Mouse (Mus musculus) lung, embryonic 15.5 days (tissue): ENCODE results near the gene Raly. TPM values are rescaled to one million over a fixed set of nuclear protein-coding genes. Genes with fewer than 3 reads are reported as not detected.
"Not testable (repeated sequence)": the region's sequence is repeated elsewhere in the genome, so short reads cannot be mapped to it uniquely, and the experiment has no call there.

Source experiments
- ATAC-seq: fragments of 200-750 bp; cut with Nextera tagmentation; 2 replicates; pipeline ENCODE4 v1.8.0; 2017; ENCODE audit warnings: moderate number of reproducible peaks, borderline replicate concordance; ENCODE audit not compliant: low FRiP score, low TSS enrichment; ENCODE audit errors: extremely low read depth
- H3K27ac ChIP-seq: fragments of 300-500 bp; sonication (generic); 2 replicates; pipeline ENCODE4 v1.5.1; 2015; ENCODE audit warnings: moderate library complexity, mild to moderate bottlenecking, inconsistent platforms
- H3K27me3 ChIP-seq: fragments of 300-500 bp; sonication (generic); 2 replicates; pipeline ENCODE4 v1.6.1; 2015; ENCODE audit warnings: inconsistent platforms
- H3K36me3 ChIP-seq: fragments of 300-500 bp; sonication (generic); 2 replicates; pipeline ENCODE4 v1.6.1; 2015; ENCODE audit warnings: inconsistent platforms
- H3K4me1 ChIP-seq: fragments of 300-500 bp; sonication (generic); 2 replicates; pipeline ENCODE4 v1.6.1; 2015; ENCODE audit warnings: inconsistent platforms
- H3K4me2 ChIP-seq: fragments of 300-500 bp; sonication (generic); 2 replicates; pipeline ENCODE4 v1.6.1; 2015; ENCODE audit warnings: inconsistent platforms, mild to moderate bottlenecking, moderate library complexity
- H3K4me3 ChIP-seq: fragments of 300-500 bp; sonication (generic); 2 replicates; pipeline ENCODE4 v1.5.1; 2015; ENCODE audit warnings: mild to moderate bottlenecking, inconsistent platforms
- H3K9ac ChIP-seq: fragments of 300-500 bp; sonication (generic); 2 replicates; pipeline ENCODE4 v1.6.1; 2015; ENCODE audit warnings: inconsistent platforms
- H3K9me3 ChIP-seq: fragments of 300-500 bp; sonication (generic); 2 replicates; pipeline ENCODE4 v1.6.1; 2016; ENCODE audit warnings: inconsistent platforms
- WGBS: fragments of 180-500 bp; shearing (Covaris S2); methylation state at CpG from one replicate; pipeline ENCODE4 v1.1.7; 2015; 5-methylcytosine and 5-hydroxymethylcytosine counted together
- polyA plus RNA-seq: library from polyadenylated mRNA; unstranded; fragments of >200 nt; fragmentation: Nextera tagmentation; extraction: Ambion mirVana; gene quantifications from 2 replicates; pipeline ENCODE4 v1.2.1, GENCODE M21; 2015

Gene Raly
- polyA plus RNA-seq, 1 experiment from 2014 or later: 48.0 TPM

DNA sequence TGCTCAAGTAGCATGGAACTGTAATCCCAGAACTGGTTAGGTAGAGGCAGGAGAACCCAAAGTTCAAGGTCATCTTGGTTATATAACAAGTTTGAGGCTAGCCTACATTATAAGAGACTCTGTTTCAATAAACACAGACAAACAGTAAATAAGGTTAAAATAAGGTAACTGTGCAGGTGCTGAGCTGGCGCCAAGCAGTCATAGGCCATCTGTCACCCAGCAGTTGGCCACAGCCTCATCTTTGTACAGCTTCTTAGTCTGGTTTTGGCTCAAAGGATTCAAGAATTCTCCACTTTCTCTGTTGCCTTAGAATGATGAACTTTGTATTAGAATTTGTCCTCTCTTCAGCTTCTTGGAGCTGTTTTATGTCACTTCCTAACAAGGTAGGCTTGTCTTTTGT, 77.2 kb downstream of the Raly start:
- Histone ChIP-seq H3K36me3 (peaks cover 84% of the 10 kb centered on the region), H3K27me3 (no peaks in the 10 kb centered on the region), H3K9me3 (no peaks in the 10 kb centered on the region), H3K27ac (no peak overlapping the region), H3K4me1 (no peaks in the 10 kb centered on the region), H3K4me3 (no peak overlapping the region), H3K4me2 (no peak overlapping the region), H3K9ac (no peak overlapping the region)
- ATAC-seq: no peak
- 88% methylated on average over 1 of the region's 1 CpGs for WGBS

DNA sequence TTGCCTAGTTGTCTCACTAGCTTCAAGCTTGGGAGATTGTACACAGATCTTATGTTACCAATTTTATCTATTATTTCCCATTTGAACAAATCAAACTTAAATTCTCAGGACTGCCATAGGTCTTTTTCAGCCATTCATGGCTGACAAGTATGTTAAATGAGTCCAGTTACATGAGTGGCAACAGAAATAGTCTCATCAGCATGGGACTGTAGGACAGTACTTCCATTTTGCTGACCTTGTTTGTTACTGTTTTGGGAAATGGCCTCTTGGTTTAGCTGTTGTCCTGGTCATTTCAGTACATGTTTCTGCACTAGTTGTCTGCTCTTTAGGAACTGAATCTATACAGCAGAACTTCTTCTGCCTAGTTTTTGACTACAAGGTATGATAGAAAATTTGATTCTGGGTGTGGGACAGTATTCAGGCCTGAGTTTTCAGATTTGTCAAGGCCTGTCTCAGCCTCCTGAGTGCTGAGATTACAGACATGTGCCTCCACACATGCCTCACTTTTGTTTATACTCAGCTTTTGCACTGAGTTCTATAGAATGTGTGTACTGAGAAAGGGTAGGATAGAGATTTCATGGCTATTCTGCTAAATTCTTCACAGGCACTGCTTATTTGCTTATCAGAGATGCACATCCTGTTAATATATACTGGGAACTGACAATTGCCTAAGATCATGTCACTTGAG, 79.2 kb downstream of the Raly start:
- Histone ChIP-seq H3K9ac (no peak overlapping the region), H3K36me3 (peaks cover 77% of the 10 kb centered on the region), H3K27ac (no peak overlapping the region), H3K4me3 (no peak overlapping the region), H3K9me3 (no peaks in the 10 kb centered on the region), H3K27me3 (no peaks in the 10 kb centered on the region), H3K4me1 (no peaks in the 10 kb centered on the region), H3K4me2 (no peak overlapping the region)
- ATAC-seq: no peak

DNA sequence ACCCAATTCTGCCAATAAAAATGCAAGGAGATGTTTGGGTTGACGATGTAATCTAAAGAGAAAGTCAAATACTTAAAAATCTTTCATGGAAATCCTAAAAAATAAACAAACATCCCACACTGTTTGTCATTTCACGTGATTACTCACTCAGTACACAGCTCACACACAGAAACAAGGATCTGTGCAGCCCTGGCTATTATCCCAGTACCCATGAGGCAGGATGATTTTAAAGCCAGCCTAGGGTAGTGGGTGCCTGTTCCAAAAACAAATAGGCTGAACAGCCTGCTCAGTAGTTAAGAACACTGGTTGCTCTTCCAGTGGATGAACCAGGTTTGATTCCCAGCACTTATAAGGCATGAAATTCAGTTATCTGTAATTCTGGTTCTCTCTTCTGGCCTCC, 85.7 kb downstream of the Raly start:
- Histone ChIP-seq H3K4me3 (no peak overlapping the region), H3K27me3 (no peaks in the 10 kb centered on the region), H3K4me1 (no peaks in the 10 kb centered on the region), H3K36me3 (peaks cover 51% of the 10 kb centered on the region), H3K27ac (no peak overlapping the region), H3K4me2 (no peak overlapping the region), H3K9ac (no peak overlapping the region), H3K9me3 (no peaks in the 10 kb centered on the region)
- ATAC-seq: no peak
- WGBS: 49% methylated on average over 2 of the region's 2 CpGs

DNA sequence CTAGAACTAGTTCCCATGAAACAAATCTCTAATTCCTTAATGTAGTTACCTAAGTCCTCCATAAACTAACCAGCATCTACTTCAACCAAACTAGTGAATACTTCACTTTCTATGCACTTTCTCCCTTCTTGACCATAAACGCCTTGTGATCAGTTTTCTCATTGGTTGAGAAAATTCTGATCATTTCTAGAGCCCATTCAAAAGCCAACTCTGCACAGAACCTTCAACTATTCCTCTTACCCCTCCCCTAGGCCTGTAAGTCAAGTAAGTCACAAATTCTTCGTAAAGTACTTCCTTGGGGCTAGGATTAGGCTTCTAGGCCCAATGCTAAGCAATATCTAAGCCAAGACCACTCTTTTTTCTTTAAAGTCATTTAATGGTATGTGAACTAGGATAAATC, 100.7 kb downstream of the Raly start:
- Histone ChIP-seq H3K9me3 (no peaks in the 10 kb centered on the region), H3K4me2 (peak overlapping the region; percentile 83), H3K36me3 (peaks cover 13% of the 10 kb centered on the region), H3K9ac (peak overlapping the region; percentile 95), H3K4me3 (peak overlapping the region; percentile 97), H3K4me1 (peaks cover 24% of the 10 kb centered on the region), H3K27me3 (no peaks in the 10 kb centered on the region), H3K27ac (no peak overlapping the region)
- 4% methylated on average over 2 of the region's 2 CpGs for WGBS
- ATAC-seq: no peak

DNA sequence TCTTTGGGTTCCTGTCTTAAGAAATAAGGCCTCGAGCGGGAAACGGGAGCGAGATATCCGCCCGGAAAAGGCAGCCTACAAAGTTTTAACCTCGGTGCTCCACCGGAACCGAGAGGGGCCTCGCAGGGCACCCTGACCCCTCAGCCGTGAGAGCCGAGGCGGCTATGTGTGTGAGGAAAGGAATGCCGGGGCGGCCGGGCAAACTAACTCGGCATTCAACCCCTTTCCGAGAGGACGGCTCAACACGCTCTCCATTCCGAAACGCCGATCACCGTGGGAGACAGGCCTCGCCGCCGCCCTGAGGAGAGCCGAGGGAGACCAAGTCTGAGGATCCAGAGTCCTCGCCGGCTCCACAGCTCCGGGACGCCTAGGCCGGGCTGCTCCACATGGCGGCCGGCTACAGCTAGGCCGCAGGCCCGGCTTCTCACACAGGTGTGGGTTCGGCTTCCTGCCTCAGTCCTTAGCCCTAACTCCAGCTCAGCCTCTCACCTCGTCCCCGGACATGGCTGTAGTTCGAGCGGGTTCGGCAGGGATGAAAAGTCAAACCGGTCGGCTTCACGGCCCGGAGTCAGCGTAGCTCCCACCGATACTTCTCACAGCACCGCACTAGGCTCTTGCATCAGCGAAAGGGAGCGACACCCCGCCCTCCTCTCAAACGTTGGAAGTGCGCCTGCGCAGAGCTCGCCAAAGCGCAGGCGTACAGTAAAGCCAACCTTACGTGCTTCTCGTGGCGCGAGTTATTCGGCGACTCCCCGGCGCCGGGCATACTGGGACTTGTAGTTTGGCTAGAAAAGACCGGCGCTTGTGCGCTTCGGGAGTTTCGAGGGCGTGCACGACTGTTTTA, 101.5 kb downstream of the Raly start, which contains the start of gene Eif2s2:
Gene Eif2s2 (minus strand): TSS at position 735 of the 844 bp plus-strand sequence.
- H3K9ac ChIP-seq: peak within 1 kb of the TSS; percentile 95
- peak within 1 kb of the TSS; percentile 85 for H3K27ac ChIP-seq
- peak within 1 kb of the TSS; percentile 83 for H3K4me2 ChIP-seq
- no peaks in the 10 kb centered on the region for H3K27me3 ChIP-seq
- peak within 1 kb of the TSS; percentile 97 for H3K4me3 ChIP-seq
- WGBS: under 1% methylated on average over 75 of the region's 75 CpGs
- peaks cover 7% of the 10 kb centered on the region; the same call in 1 of the 2 replicates for H3K36me3 ChIP-seq
- peaks cover 24% of the 10 kb centered on the region for H3K4me1 ChIP-seq
- no peaks in the 10 kb centered on the region for H3K9me3 ChIP-seq
- ATAC-seq: peak; percentile 97

DNA sequence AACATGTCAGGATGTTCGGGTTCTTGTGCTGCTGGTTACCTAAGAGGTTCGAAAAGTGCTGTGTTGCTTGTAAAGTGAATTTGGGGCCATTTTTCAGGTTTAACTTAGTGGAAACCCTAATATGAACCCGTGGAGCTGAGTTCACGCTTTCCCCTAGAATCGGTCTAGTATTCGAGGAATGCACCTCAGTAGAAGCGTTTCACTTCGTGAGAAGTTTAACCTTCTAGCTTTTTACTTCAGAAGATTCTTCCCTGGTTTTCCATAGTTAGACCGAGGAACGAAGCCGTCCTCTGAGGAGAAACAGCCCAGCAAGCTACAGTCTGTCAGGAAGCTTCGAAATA, 102.1 kb downstream of the Raly start:
- Histone ChIP-seq H3K4me3 (peak overlapping the region; percentile 97), H3K36me3 (peaks cover 3% of the 10 kb centered on the region; the same call in 1 of the 2 replicates), H3K9ac (peak overlapping the region; percentile 53), H3K27ac (no peak overlapping the region), H3K9me3 (no peaks in the 10 kb centered on the region), H3K4me1 (peaks cover 24% of the 10 kb centered on the region), H3K4me2 (peak overlapping the region; percentile 77), H3K27me3 (no peaks in the 10 kb centered on the region)
- WGBS: 8% methylated on average over 12 of the region's 12 CpGs
- no peak for ATAC-seq

DNA sequence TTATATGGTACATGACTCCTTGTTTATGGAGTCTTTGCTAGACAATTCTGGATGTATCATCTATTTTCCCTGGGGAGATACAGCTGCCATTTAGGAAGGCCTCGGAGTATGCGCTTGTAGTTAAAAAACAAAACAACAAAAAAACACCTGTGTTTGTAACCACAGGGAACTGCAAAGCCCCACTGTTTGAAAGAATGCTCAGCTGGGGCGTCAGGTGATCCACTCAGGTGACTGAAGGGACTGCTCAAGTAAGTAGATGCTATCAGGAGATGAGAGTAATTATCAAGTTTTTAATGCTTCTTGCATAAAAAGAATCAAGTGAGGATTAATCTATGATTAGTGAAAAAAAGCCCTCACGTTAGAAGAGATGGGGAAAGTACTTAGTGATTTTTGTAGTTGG, 102.7 kb downstream of the Raly start:
- H3K4me3 ChIP-seq: peak overlapping the region; percentile 97; the same call in 1 of the 2 replicates
- no peak for ATAC-seq
- H3K9ac ChIP-seq: no peak overlapping the region
- no peaks in the 10 kb centered on the region for H3K27me3 ChIP-seq
- WGBS: 58% methylated on average over 4 of the region's 4 CpGs
- H3K4me1 ChIP-seq: peaks cover 24% of the 10 kb centered on the region
- H3K4me2 ChIP-seq: peak overlapping the region; percentile 77; the same call in 1 of the 2 replicates
- no peaks in the 10 kb centered on the region for H3K9me3 ChIP-seq
- H3K36me3 ChIP-seq: no peaks in the 10 kb centered on the region
- no peak overlapping the region for H3K27ac ChIP-seq

DNA sequence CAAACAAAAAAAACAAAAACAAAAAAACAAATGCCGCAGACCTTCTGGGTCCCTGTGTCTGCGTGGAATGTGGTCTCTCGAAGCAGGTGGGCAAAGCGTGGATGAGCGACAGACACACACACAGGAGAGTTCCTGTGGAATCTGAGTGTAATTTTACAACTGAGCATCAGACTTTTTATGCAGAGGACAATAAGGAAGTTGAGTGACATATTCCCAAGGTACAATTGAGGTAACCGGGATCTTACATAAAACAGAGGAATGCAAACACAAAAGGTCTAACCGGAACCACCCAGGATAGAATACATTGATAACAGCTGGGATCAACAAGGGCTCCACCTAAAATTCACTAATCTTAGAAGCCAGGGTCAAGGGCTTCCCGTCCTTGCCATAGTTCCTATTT, 108.1 kb downstream of the Raly start:
- H3K27ac ChIP-seq, H3K36me3 ChIP-seq, H3K4me3 ChIP-seq, ATAC-seq, H3K9me3 ChIP-seq, H3K9ac ChIP-seq, H3K4me1 ChIP-seq, H3K4me2 ChIP-seq, H3K27me3 ChIP-seq: not testable (repeated sequence)
- WGBS: 79% methylated on average over 8 of the region's 8 CpGs

DNA sequence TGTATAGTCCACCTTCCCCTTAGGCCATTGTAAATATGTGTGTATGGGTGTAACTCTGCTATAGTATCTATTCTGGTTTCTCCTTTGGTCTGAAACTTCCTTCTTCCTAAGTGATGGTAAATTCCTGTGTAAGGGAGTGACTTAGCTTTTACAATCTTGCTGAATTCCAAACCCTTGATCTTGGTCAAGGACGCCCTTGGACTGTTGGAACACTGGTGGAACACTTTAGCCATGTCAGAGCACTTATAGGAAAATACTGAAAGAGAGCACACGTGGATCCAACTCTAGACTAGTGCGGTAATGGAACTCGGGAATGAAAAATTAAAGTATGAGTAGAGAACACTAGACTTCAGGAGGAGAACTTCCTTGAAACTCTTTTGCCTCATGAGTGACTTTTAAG, 108.5 kb downstream of the Raly start:
- ATAC-seq, H3K4me3 ChIP-seq, H3K4me1 ChIP-seq, H3K27ac ChIP-seq, H3K4me2 ChIP-seq, H3K9ac ChIP-seq, H3K36me3 ChIP-seq, H3K27me3 ChIP-seq, H3K9me3 ChIP-seq: not testable (repeated sequence)
- 70% methylated on average over 4 of the region's 4 CpGs for WGBS

DNA sequence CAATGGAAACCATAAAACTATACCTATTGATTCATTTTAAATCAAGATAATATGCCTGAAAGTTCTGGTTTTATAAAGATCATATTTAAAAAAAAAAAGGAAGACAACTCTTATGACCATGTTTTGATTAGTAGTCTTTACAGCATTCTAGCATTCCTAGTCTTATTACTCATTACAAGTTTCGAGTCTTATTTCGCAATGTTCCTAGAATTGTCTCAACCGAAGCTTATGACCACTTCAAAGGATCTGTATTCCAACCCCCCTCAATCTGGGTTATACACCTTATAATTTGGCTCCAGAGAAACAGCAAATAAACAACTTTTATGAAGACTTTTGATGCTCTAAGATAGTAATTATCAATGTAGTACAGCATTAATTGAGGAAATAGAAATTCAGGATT, 111.2 kb downstream of the Raly start:
- H3K9ac ChIP-seq: no peak overlapping the region
- 73% methylated on average over 3 of the region's 3 CpGs for WGBS
- no peak overlapping the region for H3K4me2 ChIP-seq
- H3K27me3 ChIP-seq: no peaks in the 10 kb centered on the region
- no peak overlapping the region for H3K27ac ChIP-seq
- no peaks in the 10 kb centered on the region for H3K36me3 ChIP-seq
- H3K9me3 ChIP-seq: no peaks in the 10 kb centered on the region
- no peak overlapping the region for H3K4me3 ChIP-seq
- ATAC-seq: no peak
- H3K4me1 ChIP-seq: no peaks in the 10 kb centered on the region

DNA sequence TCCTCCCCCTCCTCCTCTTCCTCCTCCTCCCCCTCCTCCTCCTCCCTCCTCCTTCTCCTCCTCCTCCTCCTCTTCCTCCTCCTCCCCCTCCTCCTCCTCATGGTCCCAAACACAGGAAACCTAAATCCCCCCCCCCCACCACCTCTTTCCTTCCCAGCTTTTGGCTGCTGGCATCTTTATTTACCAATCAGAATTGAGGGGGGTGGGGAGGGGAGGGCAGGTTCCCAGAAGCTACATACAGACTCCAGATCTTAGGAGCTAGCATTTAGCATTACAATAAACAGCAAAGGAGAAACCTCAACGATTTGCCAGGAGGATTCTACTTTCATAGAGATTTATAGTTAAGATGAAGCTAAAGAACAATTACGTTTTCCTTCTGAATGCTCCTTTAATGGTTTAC, 114.9 kb downstream of the Raly start:
- H3K4me1 ChIP-seq: no peaks in the 10 kb centered on the region
- no peaks in the 10 kb centered on the region for H3K36me3 ChIP-seq
- H3K27me3 ChIP-seq: no peaks in the 10 kb centered on the region
- no peak overlapping the region for H3K27ac ChIP-seq
- no peaks in the 10 kb centered on the region for H3K9me3 ChIP-seq
- 50% methylated on average over 2 of the region's 2 CpGs for WGBS
- no peak overlapping the region for H3K4me3 ChIP-seq
- no peak for ATAC-seq
- no peak overlapping the region for H3K4me2 ChIP-seq
- H3K9ac ChIP-seq: no peak overlapping the region

DNA sequence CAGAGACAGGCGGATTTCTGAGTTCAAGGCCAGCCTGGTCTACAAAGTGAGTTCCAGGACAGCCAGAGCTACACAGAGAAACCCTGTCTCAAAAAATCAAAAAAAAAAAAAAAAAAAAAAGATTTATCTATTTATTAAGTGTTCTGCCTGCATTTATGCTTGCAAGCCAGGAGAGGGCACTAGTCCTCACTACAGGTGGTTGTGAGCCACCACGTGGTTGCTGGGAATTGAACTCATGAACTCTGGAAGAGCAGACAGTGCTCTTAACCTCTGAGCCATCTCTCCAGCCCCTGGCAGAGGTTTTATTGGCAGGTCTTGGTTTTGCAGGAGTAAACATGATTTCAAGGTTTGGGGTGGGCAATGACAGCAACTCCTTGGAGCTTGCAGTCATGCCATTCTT, 117.3 kb downstream of the Raly start:
- ATAC-seq, H3K36me3 ChIP-seq, H3K9ac ChIP-seq, H3K27me3 ChIP-seq, H3K9me3 ChIP-seq, H3K4me2 ChIP-seq, H3K4me1 ChIP-seq, H3K4me3 ChIP-seq, H3K27ac ChIP-seq: not testable (repeated sequence)
- 31% methylated on average over 2 of the region's 2 CpGs for WGBS
